Mouse (Mus musculus) MEL (cell line): Measurements from ENCODE around the gene Ppfia4.

ENCODE experiments used
- BHLHE40 ChIP-seq: IDR thresholded peaks from 2 replicates; pipeline ENCODE4 v1.6.1; 2012; ENCODE audit warnings: low read depth, mild to moderate bottlenecking, inconsistent platforms, low read length, improper control_type of control experiment, borderline replicate concordance
- CTCF ChIP-seq, 3 experiments: IDR thresholded peaks in 2 of 3; conservative IDR thresholded peaks in 1 of 3; 2 replicates each; pipeline ENCODE4 v1.5.1; 2011 to 2012; ENCODE audit warnings: low read length in 3 of 3, low read depth in 2 of 3, mild to moderate bottlenecking in 2 of 3, improper control_type of control experiment in 1 of 3, inconsistent platforms in 1 of 3, mixed read lengths in 1 of 3, moderate library complexity in 1 of 3; ENCODE audit not compliant: control insufficient read depth in 1 of 3, insufficient read depth in 1 of 3, poor library complexity in 1 of 3, severe bottlenecking in 1 of 3
- ELF1 ChIP-seq: IDR thresholded peaks from 2 replicates; pipeline ENCODE4 v1.6.1; 2014; ENCODE audit warnings: low read depth, mild to moderate bottlenecking, inconsistent platforms, low read length, improper control_type of control experiment, moderate library complexity
- EP300 ChIP-seq, 2 experiments: IDR thresholded peaks; 2 replicates each; pipeline ENCODE4 v1.6.1; 2011; ENCODE audit warnings: improper control_type of control experiment in 2 of 2, low read length in 2 of 2, low read depth in 1 of 2, mild to moderate bottlenecking in 1 of 2
- GATA1 ChIP-seq: IDR thresholded peaks from 2 replicates; pipeline ENCODE4 v1.6.1; 2011; ENCODE audit warnings: low read depth, low read length, improper control_type of control experiment
- MAZ ChIP-seq: IDR thresholded peaks from 2 replicates; pipeline ENCODE4 v1.6.1; 2012; ENCODE audit warnings: low read depth, mild to moderate bottlenecking, inconsistent platforms, low read length, improper control_type of control experiment
- MYC ChIP-seq: IDR thresholded peaks from 2 replicates; pipeline ENCODE4 v1.6.1; 2011; ENCODE audit warnings: low read depth, mild to moderate bottlenecking, low read length, improper control_type of control experiment, moderate library complexity
- POLR2A ChIP-seq, 2 experiments: IDR thresholded peaks; 2 replicates each; pipeline ENCODE4 v1.6.1; 2011 to 2012; ENCODE audit warnings: low read length in 2 of 2, mild to moderate bottlenecking in 2 of 2, control low read depth in 1 of 2, improper control_type of control experiment in 1 of 2, low read depth in 1 of 2, moderate library complexity in 1 of 2; ENCODE audit not compliant: control insufficient read depth in 1 of 2, insufficient read depth in 1 of 2, poor library complexity in 1 of 2
- POLR2AphosphoS2 ChIP-seq: IDR thresholded peaks from 2 replicates; pipeline ENCODE4 v1.6.1; 2011; ENCODE audit warnings: low read length, improper control_type of control experiment
- POLR2AphosphoS5 ChIP-seq: IDR thresholded peaks from 2 replicates; pipeline ENCODE4 v1.6.1; 2012; ENCODE audit warnings: low read depth, borderline replicate concordance, mild to moderate bottlenecking, inconsistent platforms, low read length, moderate library complexity, mixed read lengths
- RCOR1 ChIP-seq: IDR thresholded peaks from 2 replicates; pipeline ENCODE4 v1.6.1; 2012; ENCODE audit warnings: low read depth, mild to moderate bottlenecking, inconsistent platforms, low read length, improper control_type of control experiment
- USF1 ChIP-seq: IDR thresholded peaks from 2 replicates; pipeline ENCODE4 v1.6.1; 2014; ENCODE audit warnings: low read depth, mild to moderate bottlenecking, inconsistent platforms, low read length, improper control_type of control experiment, moderate library complexity
- ZMIZ1 ChIP-seq: IDR thresholded peaks from 2 replicates; pipeline ENCODE4 v1.6.1; 2012; ENCODE audit warnings: low read depth, mild to moderate bottlenecking, inconsistent platforms, low read length, improper control_type of control experiment, moderate library complexity

DNA sequence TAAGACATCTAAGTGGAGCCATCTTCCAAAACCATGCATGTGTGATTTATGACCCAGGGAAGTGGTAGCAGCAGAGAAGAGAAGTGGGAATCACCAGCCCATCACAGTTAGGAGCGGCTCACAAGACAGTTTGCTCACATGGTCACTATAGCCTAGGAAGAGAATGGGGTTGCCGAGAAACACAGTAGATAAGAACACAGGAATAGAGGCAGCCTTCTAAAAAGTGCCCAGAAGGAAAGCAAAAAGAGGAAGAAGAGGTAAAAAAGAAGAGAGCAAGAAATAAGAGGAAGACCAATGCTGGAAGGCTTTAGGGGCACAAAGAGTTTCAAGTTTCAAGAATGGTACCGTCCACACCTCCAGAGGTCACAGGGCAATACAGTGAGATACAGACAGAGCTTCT lies 50.4 kb downstream of the Ppfia4 start:
- TF ChIP-seq CTCF (IDR thresholded peaks at IDR 0.05 in 2 of 3, conservative IDR thresholded peaks at IDR 0.05 in 1 of 3; ENCODE audit: control insufficient read depth in 1 of 3, insufficient read depth in 1 of 3, low read depth in 2 of 3, low read length in 3 of 3, poor library complexity in 1 of 3, severe bottlenecking in 1 of 3) (no peak), POLR2AphosphoS2 (no peak), MYC (no peak), BHLHE40 (no peak), USF1 (no peak), GATA1 (peak; percentile 55), EP300 (IDR thresholded peaks at IDR 0.05; ENCODE audit: low read depth in 1 of 2, low read length in 2 of 2) (no peak), ZMIZ1 (no peak), ELF1 (no peak), POLR2AphosphoS5 (no peak), MAZ (no peak), POLR2A (IDR thresholded peaks at IDR 0.05; ENCODE audit: control insufficient read depth in 1 of 2, insufficient read depth in 1 of 2, low read depth in 1 of 2, low read length in 2 of 2, poor library complexity in 1 of 2) (no peak), RCOR1 (no peak)
